Mouse (Mus musculus) spleen, adult 2 months (tissue): Measurements from ENCODE around the gene Nbl1.

Experiments
- CTCF ChIP-seq: fragments of 200-500 bp; IDR thresholded peaks from 2 replicates; pipeline ENCODE4 v1.5.1; 2011; ENCODE audit warnings: mild to moderate bottlenecking, inconsistent platforms; ENCODE audit not compliant: insufficient read depth, insufficient read length, insufficient replicate concordance; ENCODE audit errors: extremely low read depth
- POLR2A ChIP-seq: fragments of 200-500 bp; IDR thresholded peaks from 2 replicates; pipeline ENCODE4 v1.6.1; 2011; ENCODE audit warnings: low read depth, low read length, inconsistent platforms

DNA sequence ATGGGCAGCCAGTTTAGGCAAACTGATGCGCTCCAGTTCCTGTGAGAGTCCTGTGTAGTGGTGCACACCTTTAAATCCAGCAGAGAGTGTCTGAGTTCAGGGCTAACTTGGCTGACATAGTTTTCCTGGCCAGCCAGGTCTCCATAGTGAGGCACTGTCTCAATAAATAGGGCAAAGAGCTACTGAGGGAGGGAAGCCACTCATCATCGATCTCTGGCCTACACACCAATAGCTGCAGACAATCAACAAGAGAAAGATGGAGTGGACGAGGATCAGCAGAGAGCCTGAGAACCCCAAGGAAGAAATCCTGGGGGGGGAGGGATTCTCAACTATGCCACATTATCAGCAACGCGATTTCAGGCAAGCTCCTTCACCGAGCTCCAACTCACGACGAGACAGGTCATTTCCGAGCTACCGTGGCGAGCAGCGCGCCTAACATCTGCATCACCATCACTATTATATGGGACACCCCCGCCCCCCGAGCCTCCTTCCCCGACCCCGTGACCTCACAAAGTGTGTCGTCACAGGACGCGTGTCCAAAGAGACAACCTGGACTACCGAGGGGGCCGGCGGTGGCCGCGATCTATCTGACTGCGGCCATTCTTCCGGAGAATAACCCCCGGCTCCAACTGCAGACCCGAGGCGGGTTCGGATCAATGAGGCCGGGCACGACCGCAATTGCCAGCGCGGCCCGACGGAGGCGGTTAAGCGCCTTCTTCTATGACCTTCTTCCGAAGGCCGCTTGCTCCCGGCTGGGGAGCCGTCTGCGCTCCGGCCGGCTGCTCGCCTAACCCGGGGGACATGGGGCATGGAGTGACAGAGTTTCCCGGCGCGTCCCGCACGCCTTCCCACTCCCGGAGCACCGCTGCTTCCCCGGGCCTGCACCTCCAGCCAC is 37.3 kb upstream of the Nbl1 start:
- TF ChIP-seq POLR2A (no peak), CTCF (no peak)
